Mouse (Mus musculus) bone marrow macrophage, adult 2 months (primary cell): ENCODE measurements around the gene Clic5. TPM values are rescaled to one million over a fixed set of nuclear protein-coding genes. Genes with fewer than 3 reads are reported as not detected.

Experiments
- H3K27ac ChIP-seq: 2 replicates; pipeline ENCODE4 v1.5.1; 2012; ENCODE audit warnings: low read depth, low read length; ENCODE audit not compliant: insufficient read depth
- H3K4me1 ChIP-seq: 2 replicates; pipeline ENCODE4 v1.6.1; 2012; ENCODE audit warnings: low read length; ENCODE audit not compliant: control insufficient read depth, insufficient read depth
- H3K4me3 ChIP-seq: 2 replicates; pipeline ENCODE4 v1.5.1; 2012; ENCODE audit warnings: mild to moderate bottlenecking, low read length, moderate library complexity; ENCODE audit not compliant: insufficient read depth
- CTCF ChIP-seq: IDR thresholded peaks from 2 replicates; pipeline ENCODE4 v1.5.1; 2012; ENCODE audit warnings: low read depth, mild to moderate bottlenecking, low read length, moderate library complexity
- POLR2A ChIP-seq: IDR thresholded peaks from 2 replicates; pipeline ENCODE4 v1.6.1; 2012; ENCODE audit warnings: mild to moderate bottlenecking, low read depth, low read length, borderline replicate concordance
- polyA plus RNA-seq: library from polyadenylated mRNA; stranded (reverse); fragments of >200 nt; gene quantifications from 2 replicates; pipeline ENCODE4 v1.2.4, GENCODE M21; 2012; ENCODE audit not compliant: missing spikeins, insufficient read depth, insufficient read length

The Clic5 gene
- polyA plus RNA-seq, 1 experiment = 0.12 TPM

DNA sequence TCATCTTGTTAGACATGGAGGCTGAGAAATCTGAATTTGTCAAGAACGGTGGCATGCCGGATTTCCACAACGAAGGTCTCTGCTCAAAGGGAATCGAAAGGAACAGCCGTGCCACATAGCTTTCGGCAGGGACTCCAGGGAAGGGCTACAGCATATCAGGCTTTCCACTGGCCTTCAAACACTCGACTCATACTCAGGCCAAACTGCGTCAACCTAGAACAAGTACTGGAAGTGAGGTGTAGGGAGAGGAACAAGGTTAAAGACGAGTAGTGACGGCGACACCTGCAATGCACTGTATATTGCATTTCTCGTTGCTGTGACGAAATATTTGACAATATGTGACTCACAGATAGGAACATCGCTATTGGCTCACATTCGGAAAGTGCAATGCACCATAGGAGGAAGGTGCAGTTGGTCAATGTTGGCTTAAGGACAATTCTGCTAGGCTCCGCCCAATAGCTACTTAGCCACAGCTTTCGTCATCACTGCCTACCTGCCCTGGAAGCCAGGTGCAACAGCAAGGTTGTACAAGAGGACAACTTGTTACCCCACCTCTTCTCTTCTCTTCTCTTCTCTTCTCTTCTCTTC, 112.9 kb downstream of the Clic5 start:
- TF ChIP-seq POLR2A (no peak), CTCF (no peak)
- Histone ChIP-seq H3K4me3 (no peak overlapping the region), H3K4me1 (no peaks in the 10 kb centered on the region), H3K27ac (no peak overlapping the region)

DNA sequence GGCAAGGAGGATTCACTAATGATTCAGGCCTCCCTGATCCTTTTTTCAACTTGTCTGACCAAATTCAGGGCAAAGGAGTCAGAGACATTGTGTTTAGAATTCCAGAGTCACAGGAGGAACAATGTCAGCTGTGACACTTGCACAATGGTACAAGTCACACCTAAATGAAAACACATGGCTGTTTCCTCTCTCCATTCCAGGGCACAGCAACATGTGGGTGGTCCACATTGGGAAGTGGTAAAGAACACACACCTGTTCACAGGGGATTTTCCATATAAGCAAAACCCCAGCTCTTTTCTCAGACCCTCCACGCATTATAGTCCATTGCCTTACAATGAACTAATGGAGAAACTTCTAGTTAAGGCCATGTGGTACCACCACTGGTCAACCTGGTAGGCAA, 115.7 kb downstream of the Clic5 start:
- no peak overlapping the region for H3K4me3 ChIP-seq
- H3K4me1 ChIP-seq = no peaks in the 10 kb centered on the region
- H3K27ac ChIP-seq = no peak overlapping the region
- no peak for TF ChIP-seq POLR2A
- no peak for TF ChIP-seq CTCF

DNA sequence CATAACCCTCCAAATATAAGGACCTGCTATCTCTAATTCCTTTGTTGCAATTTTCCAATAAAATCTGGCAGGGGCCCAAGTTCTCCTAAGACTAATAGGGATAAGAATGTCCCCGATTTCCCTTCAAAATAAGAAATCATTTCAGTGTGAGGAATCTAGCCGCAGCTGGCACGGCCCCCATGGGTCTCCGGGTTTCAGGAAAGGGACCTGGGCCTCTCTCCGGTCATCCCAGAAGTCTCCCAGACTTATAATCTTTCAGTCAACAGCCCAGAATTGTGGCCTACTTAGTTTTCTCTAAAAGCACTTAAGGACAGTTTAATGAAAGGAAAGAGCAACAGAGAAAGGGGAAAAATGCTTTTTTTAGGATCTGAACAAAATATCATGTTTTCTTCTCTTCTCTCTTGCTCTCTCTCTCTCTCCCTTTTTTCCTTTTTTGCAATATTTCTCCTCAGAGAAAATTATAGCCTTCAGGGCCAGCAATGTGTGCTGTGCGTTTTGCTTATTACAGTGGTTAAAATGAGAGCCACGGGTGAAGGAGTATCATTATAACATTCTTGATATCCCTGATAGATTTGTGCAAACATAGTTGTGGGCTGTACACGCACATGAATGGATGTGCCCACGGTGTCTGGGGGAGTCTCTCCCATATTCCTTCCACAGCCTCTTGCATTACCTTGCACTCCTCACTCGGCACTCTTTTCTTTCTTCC, 121.7 kb downstream of the Clic5 start:
- Histone ChIP-seq H3K27ac (no peak overlapping the region), H3K4me1 (no peaks in the 10 kb centered on the region), H3K4me3 (no peak overlapping the region)
- TF ChIP-seq POLR2A = no peak
- no peak for TF ChIP-seq CTCF

DNA sequence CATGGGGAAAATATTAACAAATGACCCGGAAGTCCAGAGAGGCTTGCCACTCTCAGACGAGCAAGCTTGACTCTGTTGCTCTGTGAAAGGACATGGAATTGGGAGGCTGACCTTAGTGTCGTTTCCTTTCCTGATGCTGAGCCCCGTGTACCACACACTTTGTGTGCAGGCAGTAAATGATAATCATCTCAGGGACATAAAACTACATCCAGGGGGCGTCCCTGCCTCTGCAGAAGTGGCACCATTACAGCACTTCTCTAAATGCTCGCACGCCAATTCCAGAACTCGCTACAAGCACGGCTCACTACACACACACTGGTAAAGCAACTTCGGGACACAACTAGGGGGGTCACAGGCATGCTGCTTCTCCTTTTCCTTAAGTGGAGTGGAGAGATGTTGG, 136.9 kb downstream of the Clic5 start:
- H3K4me1 ChIP-seq = no peaks in the 10 kb centered on the region
- no peak for TF ChIP-seq CTCF
- TF ChIP-seq POLR2A = no peak
- H3K27ac ChIP-seq = no peak overlapping the region
- H3K4me3 ChIP-seq = no peak overlapping the region

DNA sequence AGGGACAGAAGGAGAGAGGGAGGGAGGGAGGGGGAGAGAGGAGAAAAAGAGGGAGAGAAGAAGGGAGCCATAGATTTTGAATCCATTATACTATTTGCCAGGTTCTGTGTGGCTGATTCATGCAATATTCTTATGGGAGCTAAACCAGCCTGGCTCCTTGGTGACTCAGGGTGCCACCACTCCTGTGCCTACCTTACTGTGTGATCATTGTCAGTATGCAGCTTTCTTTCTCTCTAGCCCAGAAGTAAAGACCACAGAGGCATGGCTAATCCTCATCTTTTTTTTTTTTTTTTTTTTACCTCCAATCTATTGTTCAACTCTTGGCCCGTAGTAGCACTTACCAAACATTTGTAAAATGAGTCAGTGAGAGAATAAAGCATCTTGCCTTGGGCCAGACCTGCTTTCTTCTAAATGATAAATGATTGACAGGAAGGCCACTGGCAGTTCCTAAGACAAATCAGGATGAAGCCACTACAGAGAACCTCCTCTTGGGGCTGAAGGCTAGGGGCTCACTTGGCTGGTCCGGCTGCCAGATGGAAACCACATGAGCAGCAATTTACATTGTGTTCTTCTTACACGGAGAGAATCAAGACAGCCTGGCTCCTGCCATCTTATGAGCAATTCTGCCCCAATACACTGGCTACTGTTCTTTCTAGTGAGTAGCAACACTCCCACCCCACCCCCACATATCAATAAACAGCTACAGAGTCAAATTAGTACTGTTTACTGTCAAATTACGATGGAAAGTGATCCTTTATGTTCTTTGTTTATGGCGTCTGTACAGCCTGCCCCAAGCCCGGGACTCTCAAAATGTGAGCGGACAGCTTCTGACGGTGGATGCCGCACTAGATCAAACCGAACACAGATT, 139.1 kb downstream of the Clic5 start:
- Histone ChIP-seq H3K4me3 (no peak overlapping the region), H3K4me1 (no peaks in the 10 kb centered on the region), H3K27ac (no peak overlapping the region)
- TF ChIP-seq CTCF (no peak), POLR2A (no peak)

DNA sequence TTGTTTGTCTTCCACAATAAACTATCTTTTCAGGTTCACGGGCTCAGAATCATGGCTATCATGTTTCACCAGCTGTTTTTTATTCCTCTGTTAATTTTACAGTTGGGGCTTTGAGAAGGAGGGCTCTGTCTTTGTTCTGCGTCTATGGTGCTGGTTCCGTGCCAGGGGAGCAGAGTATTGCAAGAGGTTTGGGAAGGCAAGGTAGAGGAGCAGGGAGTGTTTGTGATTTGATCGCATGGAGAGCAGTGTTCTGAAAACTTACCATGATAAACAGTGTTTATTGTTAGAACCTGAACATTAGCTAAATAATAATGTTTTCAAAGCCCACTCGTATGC, 139.7 kb downstream of the Clic5 start:
- no peak overlapping the region for H3K4me3 ChIP-seq
- H3K4me1 ChIP-seq = no peaks in the 10 kb centered on the region
- no peak overlapping the region for H3K27ac ChIP-seq
- TF ChIP-seq POLR2A (no peak), CTCF (no peak)

Other genes with a start within 250 kb of the Clic5 start
- gene Enpp5, start 109.8 kb upstream of the Clic5 start, polyA plus RNA-seq = not detected in 2 replicates
- gene Enpp4, start 82.8 kb upstream of the Clic5 start, polyA plus RNA-seq = 1.9 and 2.8 TPM in 2 replicates